Comparison of ENCODE assay signal across 27 mouse cellular contexts in genomic region chr7:134519372-134519975, GRCm38 (mm10).
A peak's percentile ranks its signal among the peaks of the same experiment; 100 is the strongest.
DNase-seq lines count a peak whose midpoint lies in the region; ATAC-seq and TF ChIP-seq lines count a peak whose summit lies in the region.
"Had no signal": no experiment of that assay in that cellular context is flagged by ENCODE, and none has a peak within 500 bp of the region (broad histone marks: within the 10 kb centered on the region; RNA-seq: fewer than 3 reads in every experiment).

No protein-coding gene starts in this region.

- no peak overlapping the region for H3K9ac ChIP-seq in forebrain, postnatal 0 days
- H3K9ac ChIP-seq in forebrain, embryonic 15.5 days (replicated peaks), result no peak overlapping the region
- H3K9ac ChIP-seq in stomach, postnatal 0 days (ENCODE audit: low read length), result no peak overlapping the region
- H3K9ac ChIP-seq: embryonic facial prominence, embryonic 12.5 days; limb, embryonic 15.5 days; liver, embryonic 15.5 days; neural tube, embryonic 15.5 days had no signal

- no peak for ATAC-seq in forebrain, postnatal 0 days
- ATAC-seq in forebrain, embryonic 15.5 days (replicated peaks), result no peak
- no peak for ATAC-seq in stomach, postnatal 0 days (ENCODE audit: low FRiP score, low TSS enrichment)
- ATAC-seq: hindbrain, embryonic 16.5 days; midbrain, embryonic 16.5 days had no signal

- 86% methylated on average over 9 of the region's 9 CpGs for WGBS in forebrain, postnatal 0 days
- 86% methylated on average over 9 of the region's 9 CpGs for WGBS in forebrain, embryonic 15.5 days
- WGBS in thymus, adult 2 months, result 8% methylated on average over 9 of the region's 9 CpGs
- WGBS in stomach, postnatal 0 days, result 75% methylated on average over 9 of the region's 9 CpGs

- TF ChIP-seq POLR2A in thymus, adult 2 months (IDR thresholded peaks at IDR 0.05; ENCODE audit: control insufficient read depth, extremely low read depth, insufficient read depth, low read length, poor library complexity), result no peak

- no peaks in the 10 kb centered on the region for H3K9me3 ChIP-seq in forebrain, postnatal 0 days (ENCODE audit: low read length)
- no peaks in the 10 kb centered on the region for H3K9me3 ChIP-seq in forebrain, embryonic 15.5 days
- H3K9me3 ChIP-seq in stomach, postnatal 0 days (ENCODE audit: control insufficient read depth, low read length), result no peaks in the 10 kb centered on the region
- H3K9me3 ChIP-seq: embryonic facial prominence, embryonic 12.5 days; heart, embryonic 10.5 days; limb, embryonic 15.5 days; liver, embryonic 15.5 days; neural tube, embryonic 15.5 days had no signal

- no peak overlapping the region for H3K4me3 ChIP-seq in forebrain, postnatal 0 days (ENCODE audit: low read depth, low read length)
- no peak overlapping the region for H3K4me3 ChIP-seq in forebrain, embryonic 15.5 days
- H3K4me3 ChIP-seq in thymus, adult 2 months (ENCODE audit: control insufficient read depth, insufficient read depth, low read length), result no peak overlapping the region
- no peak overlapping the region for H3K4me3 ChIP-seq in stomach, postnatal 0 days (ENCODE audit: low read depth, low read length)
- H3K4me3 ChIP-seq: embryonic facial prominence, embryonic 12.5 days; heart, embryonic 10.5 days; limb, embryonic 15.5 days; liver, embryonic 15.5 days; neural tube, embryonic 15.5 days had no signal

- 0 out of 2 replicates have a peak, but pooled peaks have one; percentile 33 for TF ChIP-seq CTCF in forebrain, postnatal 0 days (IDR thresholded peaks at IDR 0.05; ENCODE audit: low read depth)
- TF ChIP-seq CTCF in thymus, adult 2 months (IDR thresholded peaks at IDR 0.05; ENCODE audit: borderline replicate concordance, control insufficient read depth, extremely low read depth, insufficient read depth, low read length, poor library complexity), result no peak
- TF ChIP-seq CTCF in stomach, postnatal 0 days (IDR thresholded peaks at IDR 0.05; ENCODE audit: low read depth), result peak; percentile 16; the same call in 1 of the 2 replicates

- H3K36me3 ChIP-seq in forebrain, postnatal 0 days (ENCODE audit: insufficient read depth), result no peaks in the 10 kb centered on the region
- no peaks in the 10 kb centered on the region for H3K36me3 ChIP-seq in forebrain, embryonic 15.5 days
- no peaks in the 10 kb centered on the region for H3K36me3 ChIP-seq in thymus, adult 2 months (ENCODE audit: control insufficient read depth, insufficient read depth, low read length)
- H3K36me3 ChIP-seq in stomach, postnatal 0 days (ENCODE audit: control insufficient read depth, insufficient read depth, low read length), result no peaks in the 10 kb centered on the region
- H3K36me3 ChIP-seq: embryonic facial prominence, embryonic 12.5 days; G1E; heart, embryonic 10.5 days; limb, embryonic 15.5 days; liver, embryonic 15.5 days; neural tube, embryonic 15.5 days had no signal

- no peak for DNase-seq in forebrain, postnatal 0 days
- DNase-seq in layer of hippocampus, adult 9-11 months, result peak; percentile 25
- no peak for DNase-seq in layer of hippocampus, postnatal 25 days (ENCODE audit: extremely low spot score in 1 of 2, low spot score in 1 of 2)
- DNase-seq in thymus, postnatal 4 days, result peak; percentile 11
- DNase-seq in thymus, adult 2 months, result no peak
- no peak for DNase-seq in stomach, postnatal 0 days (ENCODE audit: low spot score)
- DNase-seq in embryo, embryonic 9.5 days (ENCODE audit: extremely low spot score), result no peak
- DNase-seq: cerebellum, adult 11-12 months; cerebellum, postnatal 10 days; heart, postnatal 4 days; kidney, adult 18-20 months; kidney, postnatal 10 days; left cerebral cortex, postnatal 4 days; lung, postnatal 14 days; right cerebral cortex, adult 18-20 months; right cerebral cortex, postnatal 4 days; thymus, postnatal 36 days had no signal

- no peak for TF ChIP-seq EP300 in stomach, postnatal 0 days (optimal IDR thresholded peaks at IDR 0.05)

- no peaks in the 10 kb centered on the region for H3K4me1 ChIP-seq in forebrain, postnatal 0 days (ENCODE audit: insufficient read depth)
- no peaks in the 10 kb centered on the region for H3K4me1 ChIP-seq in forebrain, embryonic 15.5 days
- no peaks in the 10 kb centered on the region for H3K4me1 ChIP-seq in thymus, adult 2 months (replicated peaks; ENCODE audit: control insufficient read depth, insufficient read depth, low read length)
- H3K4me1 ChIP-seq in stomach, postnatal 0 days (replicated peaks; ENCODE audit: control insufficient read depth, insufficient read depth), result no peaks in the 10 kb centered on the region
- H3K4me1 ChIP-seq: embryonic facial prominence, embryonic 12.5 days; heart, embryonic 10.5 days; limb, embryonic 15.5 days; neural tube, embryonic 15.5 days had no signal

- no peaks in the 10 kb centered on the region for H3K27me3 ChIP-seq in forebrain, postnatal 0 days (ENCODE audit: insufficient read depth, low read length)
- no peaks in the 10 kb centered on the region for H3K27me3 ChIP-seq in forebrain, embryonic 15.5 days
- no peaks in the 10 kb centered on the region for H3K27me3 ChIP-seq in thymus, adult 2 months (ENCODE audit: control insufficient read depth, insufficient read depth, low read length)
- H3K27me3 ChIP-seq in stomach, postnatal 0 days (ENCODE audit: control insufficient read depth, insufficient read depth, low read length), result no peaks in the 10 kb centered on the region
- H3K27me3 ChIP-seq: CH12.LX; embryonic facial prominence, embryonic 12.5 days; limb, embryonic 15.5 days; liver, embryonic 15.5 days; neural tube, embryonic 15.5 days had no signal

- no peak overlapping the region for H3K27ac ChIP-seq in forebrain, postnatal 0 days (ENCODE audit: low read depth, low read length)
- no peak overlapping the region for H3K27ac ChIP-seq in forebrain, embryonic 15.5 days (replicated peaks)
- H3K27ac ChIP-seq in thymus, adult 2 months (ENCODE audit: control insufficient read depth, insufficient read depth, low read length), result no peak overlapping the region
- no peak overlapping the region for H3K27ac ChIP-seq in stomach, postnatal 0 days (replicated peaks)
- H3K27ac ChIP-seq: embryonic facial prominence, embryonic 12.5 days; heart, embryonic 10.5 days; limb, embryonic 15.5 days; liver, embryonic 15.5 days; neural tube, embryonic 15.5 days had no signal

- no peak overlapping the region for H3K4me2 ChIP-seq in forebrain, postnatal 0 days (ENCODE audit: low read depth)
- H3K4me2 ChIP-seq in forebrain, embryonic 15.5 days (replicated peaks), result no peak overlapping the region
- H3K4me2 ChIP-seq in stomach, postnatal 0 days (replicated peaks; ENCODE audit: low read depth), result no peak overlapping the region
- H3K4me2 ChIP-seq: embryonic facial prominence, embryonic 12.5 days; limb, embryonic 15.5 days; liver, embryonic 15.5 days; neural tube, embryonic 15.5 days had no signal

Comparison
In these comparisons a context has a peak if more than half of its experiments do, and no peak if none do; other contexts are left out.
1. DNase-seq: peak in layer of hippocampus, adult 9-11 months (single experiment) and thymus, postnatal 4 days (single experiment); none in forebrain, postnatal 0 days (single experiment), layer of hippocampus, postnatal 25 days (0 of 2), thymus, adult 2 months (single experiment), stomach, postnatal 0 days (single experiment) and embryo, embryonic 9.5 days (single experiment).